Mouse (Mus musculus) granulocyte monocyte progenitor cell, adult 5-6 weeks (primary cell): ENCODE measurements around the gene Cntn4. TPM values are rescaled to one million over a fixed set of nuclear protein-coding genes. Genes with fewer than 3 reads are reported as not detected.

Experiments used
- ATAC-seq: replicated peaks from 2 replicates; pipeline ENCODE4 v1.8.0; 2016; ENCODE audit warnings: mild to moderate bottlenecking, moderate TSS enrichment, inconsistent platforms; ENCODE audit not compliant: poor library complexity, severe bottlenecking
- total RNA-seq, 2 experiments: library from RNA; stranded (forward) in 1 of 2; stranded (reverse) in 1 of 2; fragments of 200-712, 200-1000 nt in 1 of 2; fragments of >200 nt in 1 of 2; fragmentation: Nextera tagmentation in 1 of 2; gene quantifications; 2 replicates each; pipeline ENCODE4 v1.2.3; 2014 to 2017

The Cntn4 gene
- total RNA-seq, 2 experiments from 2014 or later = not detected

GRCm38 (mm10) chr6:106745673-106746394 is 1068.4 kb downstream of the Cntn4 start:
- ATAC-seq = no peak

- no peak for ATAC-seq
These were observed 1069.8 kb downstream of the Cntn4 start for GRCm38 (mm10) chr6:106747251-106747650.

- ATAC-seq = no peak
These were observed 1070.3 kb downstream of the Cntn4 start for GRCm38 (mm10) chr6:106747804-106748203.
